Mouse (Mus musculus) testis, adult 2 months (tissue): ENCODE data around the gene Gm10300. TPM values are rescaled to one million over a fixed set of nuclear protein-coding genes. Genes with fewer than 3 reads are reported as not detected.
A peak's percentile ranks its signal among the peaks of the same experiment; 100 is the strongest.

Experiments used
- H3K27ac ChIP-seq: fragments of 200-500 bp; 2 replicates; pipeline ENCODE4 v1.5.1; 2012; ENCODE audit warnings: low read depth, low read length; ENCODE audit not compliant: control insufficient read depth, insufficient read depth
- H3K27me3 ChIP-seq: fragments of 200-500 bp; 2 replicates; pipeline ENCODE4 v1.6.1; 2012; ENCODE audit warnings: mild to moderate bottlenecking, low read length, moderate library complexity; ENCODE audit not compliant: control insufficient read depth, insufficient read depth
- H3K36me3 ChIP-seq: fragments of 200-500 bp; 2 replicates; pipeline ENCODE4 v1.6.1; 2012; ENCODE audit warnings: mild to moderate bottlenecking, low read length; ENCODE audit not compliant: control insufficient read depth, insufficient read depth
- H3K4me1 ChIP-seq: fragments of 200-500 bp; 2 replicates; pipeline ENCODE4 v1.6.1; 2012; ENCODE audit warnings: low read length; ENCODE audit not compliant: control insufficient read depth, insufficient read depth
- H3K4me3 ChIP-seq: fragments of 200-500 bp; 2 replicates; pipeline ENCODE4 v1.5.1; 2012; ENCODE audit warnings: low read depth, mild to moderate bottlenecking, low read length, moderate library complexity, mixed read lengths; ENCODE audit not compliant: control insufficient read depth
- CTCF ChIP-seq: fragments of 200-500 bp; IDR thresholded peaks from 2 replicates; pipeline ENCODE4 v1.5.1; 2012; ENCODE audit warnings: low read depth, mild to moderate bottlenecking, inconsistent platforms, low read length, moderate library complexity; ENCODE audit not compliant: control insufficient read depth, insufficient read depth, insufficient replicate concordance
- POLR2A ChIP-seq: fragments of 200-500 bp; IDR thresholded peaks from 2 replicates; pipeline ENCODE4 v1.6.1; 2012; ENCODE audit warnings: low read depth, mild to moderate bottlenecking, inconsistent platforms, low read length, moderate library complexity; ENCODE audit not compliant: control insufficient read depth
- polyA plus RNA-seq: library from polyadenylated mRNA; depleted of rRNA; stranded (reverse); fragments of >200 nt; gene quantifications from 2 replicates; pipeline ENCODE4 v1.2.3, GENCODE M21; 2012

Gene Gm10300
- polyA plus RNA-seq, 1 experiment, result not detected

DNA sequence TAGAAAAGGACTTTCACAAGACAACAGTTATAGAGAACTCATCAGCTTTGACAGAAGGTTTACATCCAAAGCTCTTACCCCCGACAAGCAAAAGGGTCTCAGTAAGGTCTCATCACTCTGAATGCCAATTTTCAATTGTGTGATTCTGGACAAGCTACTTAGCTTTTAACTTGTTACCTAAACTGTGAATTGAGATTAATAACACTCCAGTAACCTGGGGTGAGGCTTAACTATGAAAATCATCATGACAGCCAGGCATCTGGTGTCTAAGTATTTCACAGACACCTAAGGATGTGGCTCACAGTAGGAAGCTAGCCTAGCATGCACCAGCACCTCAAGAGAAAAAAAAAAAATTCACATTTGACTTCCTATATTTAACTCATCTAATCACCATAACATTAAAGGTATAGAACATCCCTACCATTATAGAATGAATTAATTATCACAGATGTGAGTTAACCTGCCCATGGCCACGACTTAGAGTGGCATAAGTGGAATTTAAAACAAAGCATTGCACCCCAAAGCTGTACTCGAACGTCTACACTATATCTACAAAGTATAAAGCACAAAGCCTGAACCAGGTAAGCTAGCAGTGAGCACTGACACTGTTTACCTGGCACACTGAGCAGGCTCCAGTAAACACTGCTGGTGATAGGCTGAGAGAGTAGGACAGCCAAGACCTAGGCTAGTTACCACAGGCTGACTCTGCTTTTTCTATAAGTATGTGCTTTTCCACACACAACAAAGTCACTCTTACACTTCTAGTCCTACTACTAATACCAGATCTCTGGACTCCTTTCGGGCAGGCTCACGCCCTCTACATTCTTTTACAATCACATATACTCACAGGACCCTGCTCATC is 32.8 kb upstream of the Gm10300 start:
- H3K4me3 ChIP-seq, result no peak overlapping the region
- H3K27me3 ChIP-seq, result no peaks in the 10 kb centered on the region
- TF ChIP-seq CTCF (no peak), POLR2A (no peak)
- H3K4me1 ChIP-seq, result no peaks in the 10 kb centered on the region
- no peak overlapping the region for H3K27ac ChIP-seq
- no peaks in the 10 kb centered on the region for H3K36me3 ChIP-seq

DNA sequence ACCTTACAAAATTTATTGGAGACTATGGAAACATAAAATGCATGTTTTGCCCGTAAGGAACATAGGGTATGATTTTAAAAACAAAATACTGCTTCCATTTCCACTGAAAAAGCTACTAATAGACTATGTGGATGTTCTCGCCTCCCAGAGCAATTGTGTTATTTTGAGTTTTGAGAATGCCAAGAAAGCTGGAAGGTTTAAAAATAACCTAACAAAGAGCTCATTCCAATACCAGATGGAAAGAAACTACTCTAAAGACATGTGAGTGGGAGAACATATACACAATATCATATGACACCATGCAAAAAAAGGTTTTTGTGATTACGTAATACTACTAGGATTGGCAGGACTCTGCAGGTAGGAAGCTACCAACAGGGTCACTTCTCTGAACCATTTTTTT is 30.8 kb upstream of the Gm10300 start:
- H3K27ac ChIP-seq, result no peak overlapping the region
- TF ChIP-seq POLR2A, result no peak
- TF ChIP-seq CTCF, result no peak
- H3K4me1 ChIP-seq, result peaks cover 7% of the 10 kb centered on the region
- H3K27me3 ChIP-seq, result no peaks in the 10 kb centered on the region
- no peak overlapping the region for H3K4me3 ChIP-seq
- no peaks in the 10 kb centered on the region for H3K36me3 ChIP-seq

- no peak overlapping the region for H3K27ac ChIP-seq
- H3K27me3 ChIP-seq, result no peaks in the 10 kb centered on the region
- no peaks in the 10 kb centered on the region for H3K36me3 ChIP-seq
- TF ChIP-seq POLR2A (no peak), CTCF (no peak)
- H3K4me1 ChIP-seq, result peaks cover 7% of the 10 kb centered on the region
- H3K4me3 ChIP-seq, result peak overlapping the region; percentile 85
Measured at GRCm38 (mm10) chr4:132048011-132048991, 26.2 kb upstream of the Gm10300 start.

DNA sequence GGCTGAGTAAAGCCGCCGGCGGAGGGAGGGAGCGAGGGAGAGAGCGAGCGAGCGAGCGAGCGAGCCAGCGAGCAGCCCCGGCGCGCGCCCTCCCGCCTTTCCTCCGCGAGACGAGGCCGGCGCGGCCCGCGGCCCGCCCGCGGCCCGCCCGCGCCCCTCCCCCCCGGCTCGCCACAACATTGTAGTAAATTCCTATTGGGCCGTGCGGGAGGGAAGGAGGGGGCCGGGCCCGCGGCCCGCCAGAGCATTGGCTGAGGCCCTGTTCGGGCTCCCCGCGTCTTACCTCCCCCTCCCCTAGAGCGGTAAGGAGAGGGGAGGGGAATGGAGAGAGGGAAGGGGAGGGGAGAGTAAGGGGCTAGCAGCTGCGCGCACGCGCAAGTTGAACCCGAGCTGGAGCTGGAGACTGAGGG is 25.5 kb upstream of the Gm10300 start:
- H3K36me3 ChIP-seq, result no peaks in the 10 kb centered on the region
- H3K27ac ChIP-seq, result no peak overlapping the region
- H3K4me3 ChIP-seq, result peak overlapping the region; percentile 85
- H3K27me3 ChIP-seq, result no peaks in the 10 kb centered on the region
- H3K4me1 ChIP-seq, result peaks cover 7% of the 10 kb centered on the region
- TF ChIP-seq POLR2A, result no peak
- TF ChIP-seq CTCF, result no peak

DNA sequence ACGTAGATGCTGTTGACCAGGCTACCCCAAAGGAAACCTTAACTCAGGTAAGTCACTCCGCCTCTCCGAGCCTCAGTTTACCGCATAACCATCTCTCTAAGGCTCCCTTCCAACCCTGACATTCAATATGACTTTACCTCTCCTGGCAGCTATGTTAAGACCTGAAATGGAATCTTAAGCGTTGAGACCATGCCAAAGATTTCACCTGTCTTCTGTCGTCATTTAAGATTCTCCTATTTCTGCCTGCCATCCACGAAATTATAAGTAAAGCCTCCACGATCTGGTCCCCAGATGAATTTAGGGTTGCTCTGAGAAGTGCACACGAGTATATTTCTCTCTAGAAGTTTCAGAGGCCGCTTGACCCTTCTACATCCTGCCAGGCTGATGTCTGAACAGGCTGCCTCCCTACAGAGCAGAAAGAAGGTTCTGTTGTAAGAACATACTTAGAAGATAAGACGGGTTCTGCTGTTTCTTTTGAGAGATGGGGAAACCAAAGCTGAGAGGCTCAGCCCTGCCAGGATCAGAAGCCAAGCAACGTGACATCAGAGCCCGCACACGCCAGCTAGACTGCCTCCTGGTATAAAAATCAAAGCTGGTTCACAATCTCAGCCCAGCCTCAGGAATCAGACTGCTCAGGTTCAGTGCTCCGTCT is 24.8 kb upstream of the Gm10300 start:
- Histone ChIP-seq H3K27me3 (no peaks in the 10 kb centered on the region), H3K4me3 (peak overlapping the region; percentile 21; the same call in 1 of the 2 replicates), H3K27ac (no peak overlapping the region), H3K4me1 (peaks cover 7% of the 10 kb centered on the region), H3K36me3 (no peaks in the 10 kb centered on the region)
- no peak for TF ChIP-seq CTCF
- TF ChIP-seq POLR2A, result no peak

DNA sequence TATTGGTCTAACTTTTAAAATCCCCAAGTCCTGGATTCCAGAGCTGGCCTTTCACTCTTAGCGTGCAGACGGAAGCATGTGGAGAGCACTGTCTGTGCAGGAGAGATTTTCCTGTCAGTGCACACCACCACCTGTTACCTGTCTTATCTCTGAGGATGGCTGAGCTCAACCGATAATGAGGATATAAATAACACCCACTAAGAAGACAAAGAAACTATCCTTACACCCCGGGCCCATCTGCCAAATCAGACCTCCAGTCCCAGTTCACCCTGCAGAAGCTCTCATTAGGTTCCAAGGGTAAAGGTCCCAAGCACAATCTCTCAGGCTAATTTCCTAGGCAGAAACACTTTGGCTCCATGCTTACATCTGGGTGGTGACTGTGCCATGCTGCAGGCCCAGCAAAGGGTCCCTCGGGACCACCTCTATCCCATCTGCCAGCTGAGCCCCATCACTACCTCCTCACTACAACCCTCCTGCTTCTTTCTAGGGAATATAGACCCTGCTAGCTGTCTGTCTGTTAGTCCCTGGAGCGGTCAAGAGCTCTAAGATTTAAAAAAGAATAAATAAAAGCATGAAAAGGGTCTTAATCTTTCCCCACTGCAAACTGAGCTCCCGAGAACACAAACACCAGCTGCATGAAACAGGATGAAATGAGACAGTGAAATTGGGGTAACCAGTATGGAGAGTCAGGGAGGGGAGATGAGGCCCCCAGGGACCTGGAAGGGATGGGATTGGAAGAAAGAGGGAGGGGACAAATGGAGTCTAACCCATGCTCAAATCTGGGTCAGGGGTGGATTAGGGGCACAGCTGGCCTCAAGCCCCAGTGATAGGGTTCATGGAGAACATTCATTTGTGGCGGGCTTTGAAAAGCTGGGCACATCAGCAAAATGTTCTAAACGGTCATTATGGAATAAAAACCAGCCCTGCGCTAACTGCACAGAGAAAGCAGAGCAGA is 22.9 kb upstream of the Gm10300 start:
- Histone ChIP-seq H3K36me3 (no peaks in the 10 kb centered on the region), H3K27me3 (no peaks in the 10 kb centered on the region), H3K4me1 (peaks cover 7% of the 10 kb centered on the region), H3K27ac (no peak overlapping the region), H3K4me3 (no peak overlapping the region)
- TF ChIP-seq POLR2A (no peak), CTCF (no peak)
